Mouse (Mus musculus) A20 (cell line): ENCODE results near the gene Pdxp.

Experiments used
- DNase-seq: peaks from one replicate; pipeline ENCODE4 v3.0.0-alpha.2; 2011; ENCODE audit warnings: low read depth, low spot score

Pdxp gene

DNA sequence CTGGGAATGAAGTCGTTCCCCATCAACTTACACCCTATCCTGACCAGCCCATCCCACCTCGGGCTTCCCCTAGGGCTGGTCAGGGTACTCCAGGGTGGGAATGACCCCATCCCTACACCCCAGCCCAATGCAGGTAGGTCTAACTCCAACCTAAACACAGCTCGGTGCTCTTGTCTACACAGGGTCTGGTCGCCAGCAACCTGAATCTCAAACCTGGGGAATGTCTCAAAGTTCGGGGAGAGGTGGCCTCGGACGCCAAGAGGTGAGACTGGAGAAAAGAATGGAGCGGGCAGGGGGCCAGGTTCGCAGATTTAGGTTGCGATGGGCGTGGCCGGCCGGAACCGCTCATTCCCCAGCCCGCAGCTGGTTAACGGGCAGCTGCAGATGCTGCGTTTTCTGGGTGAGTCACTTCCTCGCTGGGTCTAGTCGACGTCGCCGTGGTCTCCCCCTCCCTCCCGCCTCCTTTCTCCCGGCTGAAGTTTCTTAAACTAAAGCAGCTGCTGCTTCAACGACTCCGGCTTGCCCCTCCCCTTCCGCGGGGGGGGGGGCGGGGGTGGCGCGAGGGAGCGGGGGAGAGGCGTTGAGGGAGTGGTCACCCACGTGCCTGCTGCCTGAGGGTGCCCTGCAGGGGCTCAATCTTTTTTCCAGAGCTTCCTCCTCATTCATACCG lies 14.2 kb downstream of the Pdxp start:
- DNase-seq: peak; percentile 95

DNA sequence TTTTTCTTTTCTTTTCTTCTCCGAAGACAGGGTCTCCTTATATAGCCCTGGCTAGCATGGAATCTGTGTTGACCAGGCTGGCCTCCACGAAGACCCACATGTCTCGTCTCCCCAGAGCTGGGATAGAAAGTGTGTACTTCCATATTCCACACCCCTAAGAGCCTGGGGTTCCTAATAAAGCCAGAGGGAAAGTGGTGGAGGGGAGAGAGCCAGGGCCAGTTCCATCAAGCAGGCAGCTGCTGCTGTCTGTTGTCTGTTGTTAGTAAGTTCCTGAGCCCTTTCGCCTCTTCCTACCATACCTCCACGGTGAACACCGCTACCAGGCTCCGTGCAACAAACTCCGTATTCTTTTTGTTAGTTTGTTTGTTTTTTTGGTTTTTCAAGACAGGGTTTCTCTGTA lies 14.8 kb downstream of the Pdxp start:
- DNase-seq: peak; percentile 45

DNA sequence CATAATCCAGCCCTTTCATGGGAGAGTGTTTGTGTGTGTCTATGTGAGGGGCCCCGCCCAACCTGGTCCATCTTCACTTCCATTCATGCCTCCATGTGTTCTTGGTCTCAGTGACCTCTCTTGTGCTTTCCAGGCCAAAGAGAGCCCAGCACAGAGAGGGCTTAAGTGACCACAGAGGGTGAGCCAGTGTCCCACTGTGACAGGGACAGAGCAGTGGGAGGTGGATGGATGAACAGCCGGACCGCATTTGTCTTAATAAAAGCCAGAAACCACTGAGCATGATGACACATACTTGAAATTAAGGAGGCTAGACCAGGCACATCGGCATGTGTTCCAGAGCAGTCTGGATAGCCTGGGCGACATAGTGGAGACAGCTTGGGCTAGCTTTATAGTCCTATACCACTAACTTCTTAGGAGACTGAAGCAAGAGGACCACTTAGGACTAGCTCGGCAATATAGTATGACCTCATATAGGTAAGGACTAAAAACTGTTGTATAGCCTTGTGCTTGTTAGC lies 16.5 kb downstream of the Pdxp start:
- DNase-seq: no peak

DNA sequence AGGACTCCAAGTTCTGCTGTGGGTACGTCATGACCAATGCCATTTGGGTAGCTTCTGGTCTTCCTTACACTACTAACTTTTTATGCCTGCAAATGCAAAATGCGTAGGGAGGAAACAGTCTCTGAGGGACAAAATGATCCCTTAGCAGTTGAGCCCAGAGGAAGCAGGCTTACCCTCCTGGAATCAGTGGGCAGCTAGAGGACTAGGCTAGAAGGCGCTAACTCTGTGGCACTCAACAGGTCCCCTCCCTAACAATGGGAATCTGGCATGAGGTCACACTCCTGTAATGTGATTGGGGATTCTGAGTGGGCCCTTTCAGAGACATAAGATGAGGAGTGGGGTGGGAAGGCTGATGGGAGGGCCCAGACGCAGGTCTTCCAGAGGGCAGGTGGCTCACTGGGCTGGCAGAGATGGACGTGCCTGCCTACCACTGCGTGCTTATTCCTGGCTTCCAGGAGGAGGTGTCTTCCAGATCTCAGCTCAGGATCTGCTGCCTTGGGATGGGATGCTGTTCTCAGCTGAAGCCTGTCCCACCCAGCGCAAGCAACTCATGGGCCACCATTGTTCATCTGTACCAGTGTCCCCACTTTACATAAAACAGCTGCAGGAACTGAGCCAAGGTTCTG lies 17.2 kb downstream of the Pdxp start:
- no peak for DNase-seq

DNA sequence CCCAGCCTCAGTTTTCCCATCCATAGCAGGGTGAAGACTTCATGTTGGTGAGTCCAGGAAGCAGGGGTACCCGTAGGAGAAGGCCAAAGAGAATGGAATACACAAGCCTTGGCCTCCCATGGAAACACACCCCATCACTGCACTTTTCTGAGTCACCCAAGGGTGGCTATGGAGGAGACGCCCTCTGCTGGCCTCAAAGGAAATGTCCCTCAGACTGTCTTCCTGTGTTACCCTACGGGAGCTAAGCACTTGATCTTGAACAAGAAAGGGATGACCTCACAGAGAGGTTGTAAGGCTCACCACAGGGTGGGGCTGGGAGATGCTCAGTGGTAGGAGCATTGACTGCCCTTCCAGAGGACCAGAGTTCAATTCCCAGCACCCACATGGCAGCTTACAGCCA lies 17.9 kb downstream of the Pdxp start:
- DNase-seq: peak; percentile 81

DNA sequence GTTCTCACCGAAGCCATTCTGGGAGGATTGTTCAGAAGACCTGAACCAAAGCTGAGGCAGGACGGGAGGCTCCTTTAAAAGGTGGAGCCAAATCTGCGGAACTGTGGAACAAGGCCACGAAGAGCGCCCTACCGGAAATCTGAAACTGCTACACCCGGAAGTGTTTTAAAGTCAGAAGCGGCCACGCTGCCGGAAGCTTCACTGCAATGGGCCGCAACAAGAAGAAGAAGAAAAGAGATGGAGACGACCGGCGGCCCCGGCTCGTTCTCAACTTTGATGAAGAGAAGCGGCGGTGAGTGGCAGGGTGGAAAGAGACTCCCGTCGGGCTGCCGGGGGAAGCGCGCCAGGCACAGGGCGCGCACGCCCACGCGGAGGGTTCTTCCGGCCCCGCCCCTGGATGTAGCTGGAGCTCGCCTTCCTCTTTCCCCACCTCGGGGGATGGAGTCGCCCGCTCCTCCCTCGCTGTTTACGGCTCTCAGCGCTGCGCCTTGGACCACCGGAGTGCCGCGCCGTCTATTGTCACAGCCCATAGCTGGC lies 21.1 kb downstream of the Pdxp start, which contains the start of gene Nol12:
Nol12 (plus strand) TSS at position 150 of the 537 bp plus-strand sequence.
- DNase-seq: peak; percentile 96

DNA sequence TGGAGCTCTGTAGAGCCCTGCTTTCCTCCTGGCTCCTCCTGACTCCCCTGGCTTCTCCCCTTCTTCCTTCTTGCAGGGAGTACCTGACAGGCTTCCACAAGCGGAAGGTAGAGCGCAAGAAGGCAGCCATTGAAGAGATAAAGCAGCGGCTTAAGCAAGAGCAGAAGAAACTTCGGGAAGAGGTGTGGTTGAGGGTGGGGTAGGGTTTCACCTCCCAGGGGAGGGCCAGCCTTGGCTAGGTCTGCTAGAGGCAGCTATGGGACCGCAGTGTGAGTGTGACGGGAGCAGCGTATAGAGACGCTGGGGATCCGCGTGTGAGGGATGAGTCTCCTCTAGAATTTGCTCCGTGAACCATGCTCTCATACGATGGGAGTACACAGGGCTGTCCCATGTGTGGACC lies 22.7 kb downstream of the Pdxp start:
- DNase-seq: no peak

DNA sequence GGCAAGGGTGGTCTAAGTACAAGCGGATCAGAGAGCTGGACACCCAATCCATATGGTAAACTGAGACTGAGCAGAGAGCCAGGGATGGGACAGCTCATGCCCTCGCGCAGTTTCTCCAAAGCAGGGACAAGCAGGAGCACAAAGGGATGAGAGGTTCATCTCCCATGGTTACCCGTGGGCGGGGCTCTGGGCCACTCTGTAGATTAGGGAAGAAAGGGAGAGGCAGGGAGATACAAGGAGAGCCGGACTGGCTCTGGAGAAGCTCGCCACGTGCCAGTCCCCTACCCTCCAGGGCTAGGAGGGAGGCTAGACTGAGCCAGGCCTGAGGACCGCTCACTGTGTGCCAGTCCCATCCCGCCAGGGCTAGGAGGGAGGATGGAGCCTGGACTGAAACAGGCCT lies 23.6 kb downstream of the Pdxp start:
- DNase-seq: no peak

DNA sequence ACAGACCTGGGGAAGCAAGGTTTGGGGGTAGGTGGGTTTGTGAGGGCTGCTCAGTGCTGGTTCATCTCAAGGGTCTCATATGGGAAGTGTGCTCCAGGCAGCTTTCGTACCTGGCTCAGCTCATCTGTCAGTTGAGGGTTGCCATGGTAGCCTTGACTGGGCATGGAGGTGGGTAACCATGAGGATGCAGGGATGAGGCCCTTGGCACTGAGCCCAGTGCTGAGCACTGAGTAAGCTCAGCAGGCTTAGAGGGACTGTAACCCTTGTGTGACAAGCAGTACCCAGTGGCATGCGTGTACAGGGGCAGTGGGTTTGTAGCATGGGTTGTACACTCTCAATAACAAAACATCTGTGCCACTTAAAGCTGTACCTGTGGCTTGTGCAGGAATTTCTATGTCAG lies 24.2 kb downstream of the Pdxp start:
- DNase-seq: no peak

DNA sequence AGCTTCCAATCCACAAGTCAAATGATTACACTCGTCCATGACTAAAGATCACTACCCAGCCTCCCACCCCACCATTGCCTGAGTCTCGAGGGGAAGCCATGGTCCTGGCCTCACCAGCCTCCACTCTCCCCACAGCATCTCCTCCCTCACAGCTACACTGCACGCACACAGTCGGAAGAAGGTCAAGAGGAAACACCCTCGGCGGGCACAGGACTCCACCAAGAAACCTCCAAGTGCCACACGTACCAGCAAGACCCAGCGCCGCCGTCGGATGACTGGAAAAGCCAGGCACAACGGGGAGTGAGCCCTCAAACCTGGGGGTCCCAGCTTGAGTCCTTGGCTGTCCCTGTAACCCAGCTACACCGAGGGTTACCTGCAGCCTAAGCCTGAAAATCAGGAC lies 26.6 kb downstream of the Pdxp start:
- DNase-seq: no peak

DNA sequence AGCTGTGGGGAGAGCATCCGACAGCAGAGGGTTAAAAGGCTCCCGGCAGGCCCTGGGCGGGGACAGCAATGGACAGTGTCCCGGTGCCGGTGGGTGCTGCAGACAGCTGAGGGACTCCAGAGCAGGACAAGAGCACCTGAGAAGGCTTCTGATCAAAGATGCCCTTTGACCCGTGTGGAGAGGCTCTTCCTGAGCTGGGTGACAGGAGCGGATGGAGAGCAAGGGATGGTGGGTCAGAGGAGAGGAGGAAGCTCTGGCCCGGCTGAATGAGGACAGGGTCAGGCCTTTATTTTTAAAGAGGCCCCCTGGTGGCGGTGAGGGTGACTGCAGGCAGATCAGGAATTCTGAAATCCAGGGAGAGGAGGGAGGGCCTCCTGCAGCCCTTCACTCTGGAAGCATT lies 28.9 kb downstream of the Pdxp start:
- peak; percentile 66 for DNase-seq

DNA sequence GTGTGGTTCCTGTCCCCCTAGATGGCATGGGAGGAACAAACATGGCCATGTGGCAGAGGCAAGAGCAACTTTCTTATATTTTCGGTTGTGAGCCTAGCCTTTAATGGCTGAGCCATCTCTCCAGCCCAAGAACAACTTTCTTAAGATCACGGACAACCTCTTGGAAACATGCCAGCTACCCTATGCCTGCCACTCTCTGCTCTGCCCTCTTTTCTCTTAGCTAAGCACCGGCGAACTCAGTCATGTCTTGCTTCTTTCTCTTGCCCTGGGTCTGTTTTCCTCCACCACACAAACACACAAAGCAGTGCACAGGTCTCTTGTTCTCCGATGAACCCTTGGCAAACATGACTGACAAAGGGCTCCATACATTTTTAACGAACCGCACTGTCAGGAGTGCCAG lies 32.5 kb downstream of the Pdxp start:
- no peak for DNase-seq

DNA sequence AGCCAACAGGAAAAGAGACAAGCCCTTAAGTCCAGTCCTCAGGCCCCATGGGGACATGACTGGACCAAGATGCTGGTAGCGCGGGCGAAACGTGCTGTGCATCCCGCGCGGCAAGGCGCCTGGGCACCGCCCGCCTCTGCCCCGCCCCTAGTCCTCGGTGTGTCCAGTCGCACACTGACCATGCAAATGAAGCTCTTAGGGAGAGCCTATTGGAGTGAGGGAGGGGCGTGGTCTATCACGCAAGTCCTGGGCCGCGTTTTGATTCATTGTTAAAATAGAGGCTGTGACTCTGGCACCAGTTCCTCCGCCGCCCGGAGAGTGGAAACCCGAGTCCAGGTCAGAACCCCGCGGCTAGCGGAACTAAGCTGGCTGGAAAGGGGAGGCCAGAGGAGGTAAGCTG lies 33.9 kb downstream of the Pdxp start, which contains the start of gene Triobp:
Triobp (plus strand) TSS at position 68 of the 400 bp plus-strand sequence.
- peak; percentile 88 for DNase-seq

DNA sequence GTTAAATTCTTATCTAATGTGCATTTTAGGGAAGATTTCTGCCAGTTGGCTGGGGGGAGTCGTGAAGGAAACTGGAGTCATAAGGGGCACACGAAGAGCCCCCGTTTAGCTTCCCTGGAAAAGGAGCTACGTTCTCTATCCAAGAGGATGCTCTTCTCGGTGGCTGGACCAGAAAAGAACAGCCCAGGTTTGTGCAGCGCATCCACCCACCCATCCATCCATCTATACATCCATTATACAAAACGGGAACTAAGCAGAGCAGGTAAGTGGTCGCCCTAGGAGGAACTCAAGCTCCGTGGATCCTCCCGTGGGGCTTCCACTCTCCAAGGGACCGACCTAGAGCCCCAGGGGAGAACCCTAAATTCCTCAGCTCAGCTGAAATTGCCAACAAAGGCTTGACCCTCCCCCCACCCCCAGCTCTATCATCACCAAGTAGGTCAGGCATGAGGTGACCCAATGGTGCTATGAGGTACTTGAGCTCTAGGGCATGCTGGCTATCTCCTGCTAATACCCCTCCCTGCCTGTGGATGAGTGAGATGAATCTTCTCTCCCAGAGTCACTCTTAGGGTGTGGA lies 34.5 kb downstream of the Pdxp start:
- peak; percentile 23 for DNase-seq

DNA sequence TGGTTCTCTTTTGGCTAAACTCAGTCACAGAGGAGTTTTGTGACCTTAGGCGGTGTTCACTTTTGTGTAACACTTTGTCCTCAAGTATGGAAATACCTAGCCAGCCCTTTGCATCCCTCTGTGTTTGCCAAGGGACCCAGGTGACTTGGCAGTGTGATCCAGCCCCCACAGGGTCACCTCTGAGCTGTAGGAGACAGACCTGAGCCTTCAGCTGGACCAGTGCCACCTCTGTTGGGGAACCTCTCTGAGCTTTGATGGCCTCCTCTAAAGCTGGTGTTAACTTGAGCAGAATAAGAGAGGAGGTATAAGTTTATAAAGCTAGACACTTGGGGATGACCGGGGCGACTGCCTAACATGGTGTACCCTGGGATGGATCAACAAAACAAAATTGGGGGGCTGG lies 35.2 kb downstream of the Pdxp start:
- no peak for DNase-seq

DNA sequence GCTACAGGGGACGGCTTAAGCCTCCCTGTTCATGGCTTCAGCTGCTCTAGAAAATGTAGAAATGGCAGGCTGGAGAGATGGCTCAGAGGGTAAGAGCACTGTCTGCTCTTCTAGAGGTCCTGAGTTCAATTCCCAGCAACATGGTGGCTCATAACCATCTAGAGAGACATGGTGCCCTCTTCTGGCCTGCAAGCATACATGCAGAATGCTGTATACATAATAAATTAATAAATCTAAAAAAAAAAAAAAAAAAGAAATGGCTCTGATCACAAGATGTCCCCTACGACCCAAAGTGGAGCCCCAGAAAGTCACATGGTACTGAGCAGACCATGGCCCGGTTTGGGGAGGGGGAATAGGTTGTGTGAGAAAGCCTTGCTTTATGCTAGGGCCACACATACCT lies 41.9 kb downstream of the Pdxp start:
- DNase-seq: peak; percentile 27

DNA sequence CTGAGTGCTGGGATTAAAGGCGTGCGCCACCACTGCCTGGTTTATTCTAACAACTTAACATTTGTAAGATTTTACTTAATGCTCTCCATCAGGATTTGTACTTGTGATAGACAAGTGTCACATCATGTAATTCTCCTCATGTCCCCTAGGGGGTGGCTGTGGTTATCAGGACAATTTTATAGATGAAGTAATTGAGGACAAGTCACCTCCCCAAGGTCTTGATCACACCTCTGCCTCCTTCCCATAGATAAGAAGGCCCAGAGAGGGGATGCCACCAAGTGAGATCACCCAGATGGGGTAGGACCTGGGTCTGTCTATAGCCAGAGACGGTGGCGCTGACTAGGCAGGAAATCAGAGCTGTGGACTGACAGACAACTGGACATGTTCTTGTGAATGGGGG lies 42.6 kb downstream of the Pdxp start:
- peak; percentile 44 for DNase-seq

DNA sequence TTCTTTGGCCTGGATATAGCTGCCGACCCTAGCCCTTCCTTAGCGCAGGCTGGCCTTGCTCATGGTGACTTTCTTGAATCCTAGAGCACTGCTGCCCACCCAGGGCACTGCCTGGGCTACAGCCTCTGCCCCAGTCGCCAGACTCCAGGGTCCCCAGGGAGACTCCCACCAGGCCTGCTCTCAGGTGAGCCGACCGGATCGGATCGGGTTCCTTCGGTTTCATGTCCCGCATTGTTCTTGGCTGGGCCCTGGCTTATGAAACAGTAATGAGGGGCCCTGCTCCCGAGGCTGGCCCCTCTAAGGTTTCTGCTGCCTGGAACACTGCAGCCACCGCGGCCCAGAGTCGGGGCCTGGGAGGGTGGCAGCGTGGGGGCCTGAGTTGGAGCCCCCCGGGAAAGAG lies 43.3 kb downstream of the Pdxp start:
- no peak for DNase-seq

DNA sequence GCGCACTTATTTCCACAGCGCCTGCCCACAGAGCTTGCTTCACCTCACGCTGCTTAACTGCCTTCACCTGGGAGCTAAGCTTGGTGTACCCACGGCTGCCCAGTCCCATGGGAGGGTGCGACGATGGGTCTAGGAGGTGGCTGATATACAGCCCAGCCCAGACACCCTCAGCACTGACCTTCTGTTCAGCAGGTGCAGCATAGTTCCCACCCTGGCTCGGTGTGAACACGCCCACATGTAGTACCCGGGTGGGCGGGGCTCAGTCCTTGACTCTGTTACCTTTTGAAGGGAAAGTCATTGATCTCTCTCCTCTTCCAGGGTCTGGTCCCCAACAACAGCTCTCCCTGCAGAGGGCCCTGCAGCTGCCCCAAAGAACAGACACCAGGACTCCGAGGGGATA lies 45.8 kb downstream of the Pdxp start:
- no peak for DNase-seq

DNA sequence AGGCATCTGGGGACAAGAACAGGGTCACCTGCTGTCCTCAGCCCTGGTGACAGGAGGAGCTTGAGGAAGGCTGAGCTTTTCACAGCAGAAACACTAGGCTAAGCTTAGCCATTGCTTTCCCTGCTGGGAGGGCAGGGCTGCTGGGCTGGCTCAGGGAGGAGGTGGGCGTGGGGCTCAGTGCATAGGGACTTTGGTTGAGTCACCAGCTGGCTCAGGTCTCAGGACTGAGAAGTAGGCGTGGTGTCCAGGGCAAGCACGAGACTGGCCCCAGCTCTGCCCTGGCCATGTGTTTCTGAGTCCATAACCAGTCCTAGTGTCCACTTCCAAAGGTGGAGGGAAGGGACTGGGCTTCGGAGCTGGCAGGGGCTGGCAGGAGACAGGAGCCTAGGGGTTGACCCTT lies 46.4 kb downstream of the Pdxp start:
- no peak for DNase-seq

DNA sequence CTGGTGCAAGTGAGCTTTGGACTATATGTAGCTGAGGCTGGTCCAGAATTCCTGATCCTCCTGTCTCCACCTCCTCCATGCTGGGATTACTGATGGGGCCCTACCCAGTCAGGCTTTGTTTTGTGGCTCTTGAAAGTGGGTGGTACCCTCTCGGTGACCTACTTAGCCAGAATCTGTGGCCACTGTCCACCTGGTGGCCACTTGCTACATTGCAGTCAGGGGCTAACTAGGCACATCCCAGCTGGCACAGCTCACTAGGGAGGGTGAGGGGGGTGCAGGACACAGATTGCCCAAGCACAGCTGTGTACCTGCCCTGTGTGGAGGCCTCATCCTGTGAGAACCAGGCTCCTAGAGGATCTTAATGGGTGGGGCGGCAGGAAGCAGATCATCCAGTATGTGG lies 49.2 kb downstream of the Pdxp start:
- DNase-seq: peak; percentile 49
